Comparison of ENCODE assay signal across 8 mouse cellular contexts in the genomic region with DNA sequence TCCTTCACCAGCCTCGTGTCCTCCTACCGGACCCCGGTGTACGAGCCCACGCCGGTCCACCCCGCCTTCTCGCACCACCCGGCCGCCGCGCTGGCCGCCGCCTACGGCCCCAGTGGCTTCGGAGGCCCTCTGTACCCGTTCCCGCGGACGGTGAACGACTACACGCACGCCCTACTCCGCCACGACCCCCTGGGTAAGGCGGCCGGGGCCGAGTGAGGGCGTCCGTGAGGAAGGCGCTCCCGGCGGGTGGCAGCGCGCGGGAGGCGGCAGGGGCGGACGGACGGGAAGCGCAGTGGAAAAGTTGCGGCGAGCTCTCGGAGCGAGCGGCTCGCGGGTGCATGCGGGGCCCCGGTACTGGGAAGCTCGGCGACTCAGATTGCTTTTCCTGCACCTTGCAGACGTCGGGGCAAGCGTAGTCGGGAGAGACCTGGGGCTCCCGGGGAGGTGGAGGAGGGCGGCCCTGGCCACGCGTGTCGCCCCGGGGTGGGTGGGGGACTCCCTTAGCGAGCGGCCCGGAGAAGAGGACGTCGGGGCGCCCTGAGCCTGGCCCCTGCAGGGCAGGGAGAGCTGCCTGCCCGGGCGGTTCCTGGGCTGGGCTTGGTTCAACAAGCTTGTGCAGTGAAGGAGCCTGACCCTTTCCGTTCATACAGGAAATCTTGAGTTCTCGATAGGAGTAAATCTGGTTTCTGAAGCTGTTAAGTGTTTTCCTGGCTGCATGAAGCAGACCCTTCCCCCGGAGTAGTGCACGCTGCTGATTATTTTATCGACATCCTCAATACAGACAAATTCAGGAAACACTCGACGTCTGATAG. TPM values are rescaled to one million over a fixed set of nuclear protein-coding genes. Genes with fewer than 3 reads are reported as not detected.
DNase-seq lines count a peak whose midpoint lies in the region; ATAC-seq and TF ChIP-seq lines count a peak whose summit lies in the region.

No protein-coding gene starts in this region.

- no peak for TF ChIP-seq CTCF in liver, postnatal 0 days (IDR thresholded peaks at IDR 0.05; ENCODE audit: low read depth)

- peaks cover 69% of the 10 kb centered on the region for H3K27me3 ChIP-seq in intestine, embryonic 15.5 days (replicated peaks)
- H3K27me3 ChIP-seq in liver, postnatal 0 days (ENCODE audit: insufficient read depth, low read length) = peaks cover 32% of the 10 kb centered on the region
- H3K27me3 ChIP-seq in neural tube, embryonic 11.5 days (ENCODE audit: control insufficient read depth, insufficient read depth, low read length) = peaks cover 73% of the 10 kb centered on the region

- H3K4me1 ChIP-seq in brown adipose tissue, adult 24 weeks (ENCODE audit: control insufficient read depth, insufficient read depth, insufficient read length, low read length) = peaks cover 7% of the 10 kb centered on the region
- peaks cover 15% of the 10 kb centered on the region for H3K4me1 ChIP-seq in intestine, embryonic 15.5 days (replicated peaks)
- peaks cover 19% of the 10 kb centered on the region for H3K4me1 ChIP-seq in liver, postnatal 0 days (ENCODE audit: insufficient read depth)
- no peaks in the 10 kb centered on the region; the same call in 1 of the 2 replicates for H3K4me1 ChIP-seq in neural tube, embryonic 11.5 days (ENCODE audit: control insufficient read depth, insufficient read depth, low read length)

- H3K27ac ChIP-seq in brown adipose tissue, adult 24 weeks (replicated peaks; ENCODE audit: low read depth, low read length) = peak overlapping the region; percentile 78
- H3K27ac ChIP-seq in intestine, embryonic 15.5 days = peak overlapping the region; percentile 71
- H3K27ac ChIP-seq in liver, postnatal 0 days (ENCODE audit: low read depth) = peak overlapping the region; percentile 92
- H3K27ac ChIP-seq in neural tube, embryonic 11.5 days (ENCODE audit: low read depth, low read length) = no peak overlapping the region

- TF ChIP-seq EP300 in liver, postnatal 0 days (IDR thresholded peaks at IDR 0.05; ENCODE audit: low read depth) = peak; percentile 92

- peak; percentile 6 to 9 for DNase-seq in cerebellum, postnatal 25 days
- no peak for DNase-seq in cerebellum, adult 9-11 months
- peak; percentile 63 for DNase-seq in liver, postnatal 0 days
- DNase-seq in neural tube, embryonic 11.5 days (ENCODE audit: low spot score) = peak; percentile 42
- peak; percentile 28 for DNase-seq in urinary bladder, postnatal 10 days (ENCODE audit: low spot score)

- no peaks in the 10 kb centered on the region for H3K36me3 ChIP-seq in intestine, embryonic 15.5 days
- H3K36me3 ChIP-seq in liver, postnatal 0 days (replicated peaks; ENCODE audit: insufficient read depth, low read length) = peaks cover 16% of the 10 kb centered on the region
- no peaks in the 10 kb centered on the region for H3K36me3 ChIP-seq in neural tube, embryonic 11.5 days (ENCODE audit: control insufficient read depth, insufficient read depth, low read length)

- H3K4me3 ChIP-seq in brown adipose tissue, adult 24 weeks (ENCODE audit: insufficient read depth, low read depth, low read length) = peak overlapping the region; percentile 71
- peak overlapping the region; percentile 56 for H3K4me3 ChIP-seq in intestine, embryonic 15.5 days (replicated peaks)
- H3K4me3 ChIP-seq in liver, postnatal 0 days (ENCODE audit: low read depth, low read length) = peak overlapping the region; percentile 64
- peak overlapping the region; percentile 40 for H3K4me3 ChIP-seq in neural tube, embryonic 11.5 days (ENCODE audit: low read depth, low read length)

- peak; percentile 36 for ATAC-seq in granulocyte monocyte progenitor cell, adult 5-6 weeks (replicated peaks; ENCODE audit: poor library complexity, severe bottlenecking)
- ATAC-seq in intestine, embryonic 15.5 days = peak; percentile 63
- ATAC-seq in liver, postnatal 0 days = peak; percentile 48
- ATAC-seq in neural tube, embryonic 11.5 days (ENCODE audit: insufficient read depth, low FRiP score, low TSS enrichment) = 0 out of 2 replicates have a peak, but pooled peaks have one; percentile 13

- no peaks in the 10 kb centered on the region for H3K9me3 ChIP-seq in intestine, embryonic 15.5 days
- H3K9me3 ChIP-seq in liver, postnatal 0 days (ENCODE audit: low read length) = no peaks in the 10 kb centered on the region
- no peaks in the 10 kb centered on the region for H3K9me3 ChIP-seq in neural tube, embryonic 11.5 days (ENCODE audit: control insufficient read depth, low read length)

- peak overlapping the region; percentile 59 for H3K9ac ChIP-seq in intestine, embryonic 15.5 days
- peak overlapping the region; percentile 83 for H3K9ac ChIP-seq in liver, postnatal 0 days (replicated peaks)
- 0 out of 2 replicates have a peak overlapping the region, but pooled peaks have one; percentile 23 for H3K9ac ChIP-seq in neural tube, embryonic 11.5 days (ENCODE audit: low read length)

- H3K4me2 ChIP-seq in intestine, embryonic 15.5 days (replicated peaks) = peak overlapping the region; percentile 88
- peak overlapping the region; percentile 73 for H3K4me2 ChIP-seq in liver, postnatal 0 days (ENCODE audit: low read depth, low read length)
- peak overlapping the region; percentile 42 for H3K4me2 ChIP-seq in neural tube, embryonic 11.5 days (ENCODE audit: low read depth)

- 1% methylated on average over 77 of the region's 77 CpGs for WGBS in intestine, embryonic 15.5 days
- under 1% methylated on average over 68 of the region's 77 CpGs for WGBS in liver, postnatal 0 days (ENCODE audit: insufficient replicate concordance)
- 1% methylated on average over 75 of the region's 77 CpGs for WGBS in neural tube, embryonic 11.5 days

RNA-seq across cellular contexts. Expression of a gene that starts 0.6 kb away (rescaled TPM):
- 2.9 and 4.0 TPM in 2 replicates for polyA plus RNA-seq in brown adipose tissue, adult 24 weeks (2012; ENCODE audit: insufficient read depth, insufficient read length, missing spikeins)
- 73.9 and 90.8 TPM in 2 replicates for total RNA-seq in granulocyte monocyte progenitor cell, adult 5-6 weeks (2014; fragmentation: Nextera tagmentation)
- total RNA-seq in granulocyte monocyte progenitor cell, adult 5-6 weeks (2017) = 18.9 and 22.1 TPM in 2 replicates
- 13.9 and 14.7 TPM in 2 replicates for polyA plus RNA-seq in intestine, embryonic 15.5 days (2015; fragmentation: Nextera tagmentation; extraction: Ambion mirVana)
- 54.5 and 56.4 TPM in 2 replicates for polyA plus RNA-seq in liver, postnatal 0 days (2015; fragmentation: Nextera tagmentation; extraction: Ambion mirVana)
- polyA plus RNA-seq in neural tube, embryonic 11.5 days (2014; fragmentation: Nextera tagmentation; extraction: Ambion mirVana) = 4.5 and 5.8 TPM in 2 replicates

RNA-seq across cellular contexts. Expression of a gene that starts 59.0 kb away (rescaled TPM):
- 0.20 TPM in 1 of 2 replicates, not detected in the other for polyA plus RNA-seq in brown adipose tissue, adult 24 weeks (2012; ENCODE audit: insufficient read depth, insufficient read length, missing spikeins)
- total RNA-seq in granulocyte monocyte progenitor cell, adult 5-6 weeks (2014; fragmentation: Nextera tagmentation) = 35.6 and 53.8 TPM in 2 replicates
- 155 and 184 TPM in 2 replicates for total RNA-seq in granulocyte monocyte progenitor cell, adult 5-6 weeks (2017)
- polyA plus RNA-seq in intestine, embryonic 15.5 days (2015; fragmentation: Nextera tagmentation; extraction: Ambion mirVana) = 44.3 and 51.7 TPM in 2 replicates
- 16.0 and 20.7 TPM in 2 replicates for polyA plus RNA-seq in liver, postnatal 0 days (2015; fragmentation: Nextera tagmentation; extraction: Ambion mirVana)
- 75.9 and 78.1 TPM in 2 replicates for polyA plus RNA-seq in neural tube, embryonic 11.5 days (2014; fragmentation: Nextera tagmentation; extraction: Ambion mirVana)

Comparison
In these comparisons a context has a peak if more than half of its experiments do, and no peak if none do; other contexts are left out.
1. ATAC-seq: peak in every context shown above with its lines; median percentile 63 in intestine, embryonic 15.5 days; 48 in liver, postnatal 0 days; 36 in granulocyte monocyte progenitor cell, adult 5-6 weeks; 13 in neural tube, embryonic 11.5 days.
2. H3K9ac ChIP-seq: peak in every context shown above with its lines; median percentile 83 in liver, postnatal 0 days; 59 in intestine, embryonic 15.5 days; 23 in neural tube, embryonic 11.5 days.
3. RNA of a gene that starts 59.0 kb away (polyA plus RNA-seq): 75.9 to 78.1 TPM in neural tube, embryonic 11.5 days, 44.3 to 51.7 TPM in intestine, embryonic 15.5 days and 16.0 to 20.7 TPM in liver, postnatal 0 days; 0.20 TPM in brown adipose tissue, adult 24 weeks; every median in the first group is over 10 times any median in the second.
4. Peak in every context shown above with its lines, with median percentiles within 50 percentile points of each other: H3K4me3 ChIP-seq and H3K4me2 ChIP-seq.